Mouse (Mus musculus) limb, embryonic 11.5 days (tissue): ENCODE data around the gene Rapgef2. TPM values are rescaled to one million over a fixed set of nuclear protein-coding genes. Genes with fewer than 3 reads are reported as not detected.

Source experiments
- ATAC-seq: fragments of 200-750 bp; cut with Nextera tagmentation; 2 replicates; pipeline ENCODE4 v1.8.0; 2017; ENCODE audit warnings: low read depth; ENCODE audit not compliant: insufficient number of reproducible peaks, low FRiP score, low TSS enrichment
- DNase-seq: peaks from one replicate; pipeline ENCODE4 v3.0.0-alpha.2; 2015; ENCODE audit warnings: low spot score
- H3K27ac ChIP-seq: fragments of 300-500 bp; sonication (generic); replicated peaks from 2 replicates; pipeline ENCODE4 v1.5.1; 2014; ENCODE audit warnings: low read depth, mild to moderate bottlenecking, low read length
- H3K27me3 ChIP-seq: fragments of 300-500 bp; sonication (generic); 2 replicates; pipeline ENCODE4 v1.6.1; 2014; ENCODE audit warnings: mild to moderate bottlenecking, low read length, mixed read lengths; ENCODE audit not compliant: control insufficient read depth, insufficient read depth
- H3K36me3 ChIP-seq: fragments of 300-500 bp; sonication (generic); 2 replicates; pipeline ENCODE4 v1.6.1; 2014; ENCODE audit warnings: mild to moderate bottlenecking, low read length, moderate library complexity, mixed read lengths; ENCODE audit not compliant: control insufficient read depth, insufficient read depth
- H3K4me1 ChIP-seq: fragments of 300-500 bp; sonication (generic); 2 replicates; pipeline ENCODE4 v1.6.1; 2014; ENCODE audit warnings: low read length, mixed read lengths; ENCODE audit not compliant: control insufficient read depth, insufficient read depth
- H3K4me2 ChIP-seq: fragments of 300-500 bp; sonication (generic); 2 replicates; pipeline ENCODE4 v1.6.1; 2014; ENCODE audit warnings: low read depth, mild to moderate bottlenecking, moderate library complexity; ENCODE audit not compliant: severe bottlenecking
- H3K4me3 ChIP-seq: fragments of 300-500 bp; sonication (generic); 2 replicates; pipeline ENCODE4 v1.5.1; 2014; ENCODE audit warnings: low read depth, low read length
- H3K9ac ChIP-seq: fragments of 300-500 bp; sonication (generic); 2 replicates; pipeline ENCODE4 v1.6.1; 2014; ENCODE audit warnings: mild to moderate bottlenecking, low read length
- H3K9me3 ChIP-seq: fragments of 300-500 bp; sonication (generic); 2 replicates; pipeline ENCODE4 v1.6.1; 2016; ENCODE audit warnings: low read length; ENCODE audit not compliant: control insufficient read depth
- WGBS: fragments of 180-500 bp; shearing (Covaris S2); extraction: QIAGEN DNeasy Blood & Tissue Kit; methylation state at CpG from one replicate; pipeline ENCODE4 v1.1.7; 2014; 5-methylcytosine and 5-hydroxymethylcytosine counted together
- polyA plus RNA-seq: library from polyadenylated mRNA; unstranded; fragments of >200 nt; fragmentation: Nextera tagmentation; extraction: Ambion mirVana; gene quantifications from 2 replicates; pipeline ENCODE4 v1.2.1, GENCODE M21; 2014

Rapgef2 gene
- polyA plus RNA-seq, 1 experiment from 2014 or later: 5.6 TPM

DNA sequence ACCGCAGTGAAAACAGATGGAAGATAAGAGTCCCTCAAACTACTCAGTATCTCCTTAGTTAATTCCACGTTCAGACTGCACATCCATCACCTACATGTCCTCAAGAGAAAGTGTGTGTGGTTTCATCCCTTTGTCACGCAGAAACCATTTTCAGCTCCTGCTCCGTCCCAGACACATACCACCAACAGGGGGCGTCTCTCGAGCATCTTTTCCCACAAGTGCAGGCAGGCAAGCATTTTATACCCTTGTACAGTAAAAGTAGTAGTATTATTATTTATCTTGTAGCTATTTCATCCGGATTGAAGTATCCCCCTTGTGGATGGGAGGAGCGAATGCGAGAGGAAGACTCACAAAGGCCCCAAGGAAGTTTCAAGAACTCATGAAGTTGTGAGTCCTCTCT is 269.5 kb downstream of the Rapgef2 start:
- Histone ChIP-seq H3K36me3 (no peaks in the 10 kb centered on the region), H3K27ac (no peak overlapping the region), H3K9me3 (no peaks in the 10 kb centered on the region), H3K27me3 (no peaks in the 10 kb centered on the region), H3K4me2 (no peak overlapping the region), H3K9ac (no peak overlapping the region), H3K4me1 (no peaks in the 10 kb centered on the region), H3K4me3 (no peak overlapping the region)
- ATAC-seq (no peak), DNase-seq (no peak)
- WGBS: 86% methylated on average over 9 of the region's 9 CpGs

DNA sequence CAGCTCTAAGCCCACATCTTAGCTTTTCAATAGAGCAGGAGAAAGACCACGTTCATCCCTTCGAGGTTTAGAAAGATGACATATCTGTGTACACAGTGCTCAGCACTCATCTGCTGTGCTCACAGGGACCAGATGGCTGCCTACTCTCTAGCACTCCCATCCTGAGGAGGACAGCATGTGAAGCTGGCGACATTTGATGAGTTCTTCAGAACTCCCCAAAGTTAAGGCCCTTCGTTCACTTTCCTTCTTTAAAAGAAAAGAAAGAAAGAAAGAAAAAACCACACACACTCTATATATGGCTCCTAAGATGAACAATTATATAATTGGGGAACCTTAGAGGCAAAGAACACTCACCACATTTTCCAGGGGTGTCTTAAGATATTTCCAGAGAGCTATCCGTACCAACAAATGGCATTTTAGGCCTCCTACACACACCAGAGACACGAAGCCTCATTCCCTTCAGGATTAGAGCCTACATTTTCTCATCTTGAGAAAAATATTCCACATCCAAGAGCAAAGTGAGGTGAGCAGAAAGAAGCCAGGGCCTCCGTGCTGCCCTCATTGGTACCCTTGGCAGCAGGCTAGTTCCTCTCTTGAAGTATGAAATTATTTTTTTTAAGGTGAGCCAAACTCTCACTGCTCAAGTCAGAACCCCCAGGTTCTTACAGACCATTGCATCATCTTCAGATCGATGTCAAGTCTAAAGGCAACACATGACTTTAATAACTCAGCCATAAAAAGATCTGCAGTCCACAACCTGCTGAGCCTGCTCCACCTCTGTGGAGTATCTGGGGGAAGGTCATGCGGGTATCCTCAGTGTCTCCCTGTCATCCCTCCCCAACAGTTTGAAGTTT is 270.5 kb downstream of the Rapgef2 start:
- no peak for DNase-seq
- Histone ChIP-seq H3K36me3 (no peaks in the 10 kb centered on the region), H3K27me3 (no peaks in the 10 kb centered on the region), H3K4me1 (no peaks in the 10 kb centered on the region), H3K4me3 (no peak overlapping the region), H3K4me2 (no peak overlapping the region), H3K9me3 (no peaks in the 10 kb centered on the region), H3K9ac (no peak overlapping the region), H3K27ac (no peak overlapping the region)
- 90% methylated on average over 9 of the region's 9 CpGs for WGBS
- no peak for ATAC-seq

Other genes with a start within 250 kb of the Rapgef2 start
- 0.11 TPM in 1 of 2 replicates, not detected in the other for gene Gm17359, start 50.1 kb upstream of the Rapgef2 start, polyA plus RNA-seq